Mouse (Mus musculus): ENCODE results near the gene Dennd4a.

DNA sequence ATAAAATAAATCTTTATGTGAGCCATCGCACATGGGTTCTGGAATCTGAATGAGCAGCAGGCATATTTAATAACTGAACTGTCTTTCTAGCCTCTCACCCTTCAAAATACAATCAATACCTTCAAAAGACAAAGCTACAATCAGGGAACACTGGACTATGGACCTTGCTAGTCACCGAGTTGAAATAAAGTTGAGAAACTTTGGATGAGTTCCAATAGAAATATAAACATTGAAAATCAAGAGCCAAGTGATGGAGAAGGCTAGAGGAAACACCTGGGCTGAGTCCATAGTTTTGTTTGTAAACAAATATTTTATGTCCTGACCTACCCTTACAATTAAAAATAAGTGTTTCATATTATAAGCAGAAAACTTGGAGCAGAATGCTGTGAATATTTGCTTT lies 102.8 kb downstream of the Dennd4a start:
- TF ChIP-seq CTCF (IDR thresholded peaks at IDR 0.05; ENCODE audit: control insufficient read depth, insufficient read depth, low read length) = no peak
- TF ChIP-seq POLR2A (IDR thresholded peaks at IDR 0.05; ENCODE audit: borderline replicate concordance, control insufficient read depth, low read depth, low read length) = no peak

Measured in bone marrow, adult 2 months (tissue).